Mouse (Mus musculus) megakaryocyte, embryonic 14.5 days (primary cell): Measurements from ENCODE around the gene Dnajb8.

ENCODE experiments used
- FLI1 ChIP-seq: IDR thresholded peaks from 2 replicates; pipeline ENCODE4 v1.6.1; 2012; ENCODE audit warnings: low read length, inconsistent platforms, mixed read lengths
- GATA1 ChIP-seq: IDR thresholded peaks from 3 replicates; pipeline ENCODE4 v1.6.1; 2012; ENCODE audit warnings: mixed read lengths, low read length, inconsistent platforms, borderline replicate concordance

- TF ChIP-seq GATA1, result no peak
- TF ChIP-seq FLI1, result no peak
Observed at GRCm38 (mm10) chr6:88235461-88235860, 13.4 kb downstream of the Dnajb8 start.
